Mouse (Mus musculus) cerebellum, adult 2 months (tissue): ENCODE measurements around the gene Adamtsl3.

Experiments
- CTCF ChIP-seq: fragments of 200-500 bp; IDR thresholded peaks from 2 replicates; pipeline ENCODE4 v1.5.1; 2011; ENCODE audit warnings: low read depth, mild to moderate bottlenecking, control low read depth, low read length, moderate library complexity, borderline replicate concordance; ENCODE audit not compliant: insufficient read depth
- POLR2A ChIP-seq: fragments of 200-500 bp; IDR thresholded peaks from 2 replicates; pipeline ENCODE4 v1.6.1; 2011; ENCODE audit warnings: low read length, control low read depth, borderline replicate concordance; ENCODE audit not compliant: insufficient read depth

DNA sequence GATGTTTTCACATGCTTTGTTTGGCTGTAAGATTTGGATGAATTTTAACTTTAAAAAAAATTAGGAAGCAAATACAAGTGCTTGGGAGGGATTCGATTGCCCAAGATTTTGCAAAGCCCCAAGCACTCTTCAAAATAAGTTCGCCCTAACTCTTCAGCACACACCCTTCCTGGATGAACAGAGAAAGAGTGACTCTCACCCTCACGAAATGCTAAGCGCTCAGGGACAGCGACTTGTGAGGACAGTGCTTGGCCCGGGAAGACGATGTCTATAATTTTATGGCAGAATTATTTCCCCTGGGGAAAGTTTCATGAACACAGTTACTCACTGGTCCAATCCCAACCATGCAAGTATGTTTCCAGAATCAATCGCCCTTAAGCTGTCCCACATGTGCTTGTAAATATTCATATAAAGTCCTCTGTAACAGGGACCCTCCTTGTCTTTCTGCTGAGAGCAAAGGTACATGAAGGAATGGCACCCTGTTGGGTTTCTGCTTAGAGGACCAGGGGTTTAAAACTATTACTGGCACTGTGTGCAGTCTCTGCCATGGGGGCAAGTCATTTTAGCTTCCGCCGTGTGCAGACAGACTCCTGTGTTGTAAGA is 127.5 kb downstream of the Adamtsl3 start:
- no peak for TF ChIP-seq CTCF
- TF ChIP-seq POLR2A = no peak
